Mouse (Mus musculus) kidney, embryonic 16.5 days (tissue): Measurements from ENCODE around the gene Dad1. TPM values are rescaled to one million over a fixed set of nuclear protein-coding genes. Genes with fewer than 3 reads are reported as not detected.

Experiments used
- ATAC-seq: fragments of 200-750 bp; cut with Nextera tagmentation; 2 replicates; pipeline ENCODE4 v1.8.0; 2017; ENCODE audit warnings: moderate TSS enrichment; ENCODE audit not compliant: low FRiP score, low TSS enrichment
- H3K27ac ChIP-seq: fragments of 300-500 bp; sonication (generic); 2 replicates; pipeline ENCODE4 v1.5.1; 2014; ENCODE audit warnings: low read length
- H3K27me3 ChIP-seq: fragments of 300-500 bp; sonication (generic); 2 replicates; pipeline ENCODE4 v1.6.1; 2014; ENCODE audit warnings: low read length, control low read depth, mixed read lengths; ENCODE audit not compliant: insufficient read depth
- H3K36me3 ChIP-seq: fragments of 300-500 bp; sonication (generic); 2 replicates; pipeline ENCODE4 v1.6.1; 2014; ENCODE audit warnings: low read length, control low read depth, mixed read lengths; ENCODE audit not compliant: insufficient read depth
- H3K4me1 ChIP-seq: fragments of 300-500 bp; sonication (generic); 2 replicates; pipeline ENCODE4 v1.6.1; 2014; ENCODE audit warnings: low read length, control low read depth, mixed read lengths; ENCODE audit not compliant: insufficient read depth
- H3K4me2 ChIP-seq: fragments of 300-500 bp; sonication (generic); replicated peaks from 2 replicates; pipeline ENCODE4 v1.6.1; 2014; ENCODE audit warnings: low read depth, low read length
- H3K4me3 ChIP-seq: fragments of 300-500 bp; sonication (generic); 2 replicates; pipeline ENCODE4 v1.5.1; 2014; ENCODE audit warnings: mild to moderate bottlenecking, low read length
- H3K9ac ChIP-seq: fragments of 300-500 bp; sonication (generic); replicated peaks from 2 replicates; pipeline ENCODE4 v1.6.1; 2014; ENCODE audit warnings: low read length
- H3K9me3 ChIP-seq: fragments of 300-500 bp; sonication (generic); 2 replicates; pipeline ENCODE4 v1.6.1; 2016; ENCODE audit warnings: low read length, control low read depth
- WGBS: fragments of 180-500 bp; shearing (Covaris S2); extraction: QIAGEN DNeasy Blood & Tissue Kit; methylation state at CpG from one replicate; pipeline ENCODE4 v1.1.7; 2014; 5-methylcytosine and 5-hydroxymethylcytosine counted together
- polyA plus RNA-seq: library from polyadenylated mRNA; unstranded; fragments of >200 nt; fragmentation: Nextera tagmentation; extraction: Ambion mirVana; gene quantifications from 2 replicates; pipeline ENCODE4 v1.2.1, GENCODE M21; 2015

Dad1 gene
- polyA plus RNA-seq, 1 experiment from 2014 or later, result 422 TPM

- Histone ChIP-seq H3K9ac (no peak overlapping the region), H3K27me3 (no peaks in the 10 kb centered on the region), H3K4me2 (no peak overlapping the region), H3K4me1 (peaks cover 24% of the 10 kb centered on the region), H3K36me3 (no peaks in the 10 kb centered on the region), H3K9me3 (no peaks in the 10 kb centered on the region), H3K4me3 (no peak overlapping the region), H3K27ac (no peak overlapping the region)
- 93% methylated on average over 8 of the region's 8 CpGs for WGBS
- ATAC-seq, result no peak
These were observed 42.7 kb downstream of the Dad1 start for GRCm38 (mm10) chr14:54211199-54211598.

- no peak for ATAC-seq
- H3K4me2 ChIP-seq, result no peak overlapping the region
- no peaks in the 10 kb centered on the region for H3K27me3 ChIP-seq
- H3K27ac ChIP-seq, result no peak overlapping the region
- H3K36me3 ChIP-seq, result no peaks in the 10 kb centered on the region
- H3K4me1 ChIP-seq, result peaks cover 26% of the 10 kb centered on the region
- no peaks in the 10 kb centered on the region for H3K9me3 ChIP-seq
- 88% methylated on average over 2 of the region's 2 CpGs for WGBS
- H3K4me3 ChIP-seq, result no peak overlapping the region
- H3K9ac ChIP-seq, result no peak overlapping the region
These were observed 43.5 kb downstream of the Dad1 start for GRCm38 (mm10) chr14:54210401-54210800.

GRCm38 (mm10) chr14:54209932-54210331 lies 44.0 kb downstream of the Dad1 start:
- Histone ChIP-seq H3K27me3 (no peaks in the 10 kb centered on the region), H3K9me3 (no peaks in the 10 kb centered on the region), H3K9ac (no peak overlapping the region), H3K4me2 (no peak overlapping the region), H3K27ac (no peak overlapping the region), H3K4me3 (no peak overlapping the region), H3K36me3 (no peaks in the 10 kb centered on the region), H3K4me1 (peaks cover 21% of the 10 kb centered on the region)
- 70% methylated on average over 5 of the region's 5 CpGs for WGBS
- no peak for ATAC-seq

- Histone ChIP-seq H3K4me3 (no peak overlapping the region), H3K27me3 (no peaks in the 10 kb centered on the region), H3K4me2 (no peak overlapping the region), H3K9ac (no peak overlapping the region), H3K36me3 (no peaks in the 10 kb centered on the region), H3K4me1 (peaks cover 15% of the 10 kb centered on the region), H3K27ac (no peak overlapping the region), H3K9me3 (no peaks in the 10 kb centered on the region)
- 70% methylated on average over 6 of the region's 6 CpGs for WGBS
- no peak for ATAC-seq
These were observed 45.2 kb downstream of the Dad1 start for GRCm38 (mm10) chr14:54208741-54209140.

GRCm38 (mm10) chr14:54207924-54208323 lies 46.0 kb downstream of the Dad1 start:
- WGBS, result 78% methylated on average over 5 of the region's 5 CpGs
- no peak overlapping the region for H3K4me3 ChIP-seq
- H3K27ac ChIP-seq, result no peak overlapping the region
- H3K9me3 ChIP-seq, result no peaks in the 10 kb centered on the region
- H3K36me3 ChIP-seq, result no peaks in the 10 kb centered on the region
- no peaks in the 10 kb centered on the region for H3K27me3 ChIP-seq
- H3K9ac ChIP-seq, result no peak overlapping the region
- H3K4me2 ChIP-seq, result no peak overlapping the region
- H3K4me1 ChIP-seq, result peaks cover 15% of the 10 kb centered on the region
- no peak for ATAC-seq

- H3K27me3 ChIP-seq, result no peaks in the 10 kb centered on the region
- peaks cover 15% of the 10 kb centered on the region for H3K4me1 ChIP-seq
- H3K27ac ChIP-seq, result peak overlapping the region; percentile 67
- ATAC-seq, result no peak
- no peak overlapping the region for H3K4me2 ChIP-seq
- 36% methylated on average over 15 of the region's 15 CpGs for WGBS
- no peaks in the 10 kb centered on the region for H3K36me3 ChIP-seq
- no peak overlapping the region for H3K9ac ChIP-seq
- no peak overlapping the region for H3K4me3 ChIP-seq
- no peaks in the 10 kb centered on the region for H3K9me3 ChIP-seq
These were observed 47.0 kb downstream of the Dad1 start for GRCm38 (mm10) chr14:54206750-54207550.

GRCm38 (mm10) chr14:54206309-54206708 lies 47.6 kb downstream of the Dad1 start:
- Histone ChIP-seq H3K36me3 (no peaks in the 10 kb centered on the region), H3K4me3 (no peak overlapping the region), H3K4me2 (no peak overlapping the region), H3K4me1 (peaks cover 15% of the 10 kb centered on the region), H3K27ac (peak overlapping the region; percentile 67), H3K27me3 (no peaks in the 10 kb centered on the region), H3K9me3 (no peaks in the 10 kb centered on the region), H3K9ac (no peak overlapping the region)
- no peak for ATAC-seq
- WGBS, result 25% methylated on average over 5 of the region's 5 CpGs

GRCm38 (mm10) chr14:54205904-54206303 lies 48.0 kb downstream of the Dad1 start:
- Histone ChIP-seq H3K27me3 (no peaks in the 10 kb centered on the region), H3K4me3 (no peak overlapping the region), H3K4me1 (peaks cover 15% of the 10 kb centered on the region), H3K4me2 (no peak overlapping the region), H3K36me3 (no peaks in the 10 kb centered on the region), H3K9me3 (no peaks in the 10 kb centered on the region), H3K9ac (no peak overlapping the region), H3K27ac (0 out of 2 replicates have a peak overlapping the region, but pooled peaks have one; percentile 67)
- ATAC-seq, result no peak
- WGBS, result 43% methylated on average over 6 of the region's 6 CpGs

- WGBS, result 71% methylated on average over 4 of the region's 4 CpGs
- no peaks in the 10 kb centered on the region for H3K36me3 ChIP-seq
- no peaks in the 10 kb centered on the region for H3K9me3 ChIP-seq
- H3K4me1 ChIP-seq, result peaks cover 15% of the 10 kb centered on the region
- H3K27me3 ChIP-seq, result no peaks in the 10 kb centered on the region
- no peak overlapping the region for H3K4me2 ChIP-seq
- H3K27ac ChIP-seq, result no peak overlapping the region
- H3K9ac ChIP-seq, result no peak overlapping the region
- ATAC-seq, result no peak
- no peak overlapping the region for H3K4me3 ChIP-seq
These were observed 49.1 kb downstream of the Dad1 start for GRCm38 (mm10) chr14:54204786-54205185.

- no peaks in the 10 kb centered on the region for H3K9me3 ChIP-seq
- no peaks in the 10 kb centered on the region for H3K27me3 ChIP-seq
- no peak overlapping the region for H3K4me3 ChIP-seq
- no peak overlapping the region for H3K4me2 ChIP-seq
- no peak overlapping the region for H3K9ac ChIP-seq
- H3K4me1 ChIP-seq, result peaks cover 15% of the 10 kb centered on the region
- 85% methylated on average over 8 of the region's 8 CpGs for WGBS
- no peak overlapping the region for H3K27ac ChIP-seq
- ATAC-seq, result no peak
- no peaks in the 10 kb centered on the region for H3K36me3 ChIP-seq
These were observed 49.6 kb downstream of the Dad1 start for GRCm38 (mm10) chr14:54204311-54204710.
